Mouse (Mus musculus) megakaryocyte, embryonic 14.5 days (primary cell): Measurements from ENCODE around the gene H2-T23.

Experiments used
- FLI1 ChIP-seq: IDR thresholded peaks from 2 replicates; pipeline ENCODE4 v1.6.1; 2012; ENCODE audit warnings: low read length, inconsistent platforms, mixed read lengths
- GATA1 ChIP-seq: IDR thresholded peaks from 3 replicates; pipeline ENCODE4 v1.6.1; 2012; ENCODE audit warnings: mixed read lengths, low read length, inconsistent platforms, borderline replicate concordance

DNA sequence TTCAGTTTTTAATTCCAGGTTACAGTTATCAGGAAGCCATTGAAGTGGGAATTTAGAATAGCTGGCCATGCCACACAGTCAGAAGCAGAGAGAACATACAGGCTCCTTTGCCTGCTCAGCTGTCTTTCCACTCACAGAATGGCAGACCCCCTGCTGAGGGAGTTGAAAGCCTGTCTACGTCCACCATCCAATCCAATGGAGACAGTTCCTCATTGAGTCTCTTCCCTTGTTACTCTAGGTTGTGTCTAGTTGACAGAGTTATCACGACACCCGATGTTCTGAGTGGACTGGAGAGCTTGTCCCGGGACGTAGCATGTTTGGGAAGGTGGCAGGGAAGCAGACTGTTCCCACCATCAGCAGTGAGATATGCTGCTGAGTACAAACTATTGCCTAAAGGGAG lies 7.5 kb downstream of the H2-T23 start:
- no peak for TF ChIP-seq GATA1
- TF ChIP-seq FLI1: no peak
